Mouse (Mus musculus) NIH3T3 (cell line): ENCODE measurements around the gene Pabpc4.

Source experiments
- DNase-seq: peaks from one replicate; pipeline ENCODE4 v3.0.0-alpha.2; 2012; ENCODE audit warnings: low read depth

The Pabpc4 gene

GRCm38 (mm10) chr4:123261721-123262401, at the start of gene Pabpc4:
Gene Pabpc4 (plus strand): TSS chr4:123262351.
- DNase-seq: no peak

- DNase-seq: no peak
These were observed 48.2 kb upstream of the Pabpc4 start for GRCm38 (mm10) chr4:123213975-123214374.

- no peak for DNase-seq
These were observed 46.8 kb upstream of the Pabpc4 start for GRCm38 (mm10) chr4:123215367-123215766.

- DNase-seq: peak; percentile 74
These were observed 45.4 kb upstream of the Pabpc4 start for GRCm38 (mm10) chr4:123216782-123217181.

GRCm38 (mm10) chr4:123219720-123220357, 42.3 kb upstream of the Pabpc4 start:
- peak; percentile 79 for DNase-seq

- no peak for DNase-seq
These were observed 41.5 kb upstream of the Pabpc4 start for GRCm38 (mm10) chr4:123220637-123221036.

- DNase-seq: peak; percentile 56
These were observed 38.8 kb upstream of the Pabpc4 start for GRCm38 (mm10) chr4:123223309-123223708.

GRCm38 (mm10) chr4:123225718-123226403, 36.3 kb upstream of the Pabpc4 start:
- peak; percentile 31 for DNase-seq

- DNase-seq: no peak
These were observed 34.4 kb upstream of the Pabpc4 start for GRCm38 (mm10) chr4:123227707-123228106.

GRCm38 (mm10) chr4:123228270-123228669, 33.9 kb upstream of the Pabpc4 start:
- no peak for DNase-seq

- DNase-seq: no peak
These were observed 33.0 kb upstream of the Pabpc4 start for GRCm38 (mm10) chr4:123229166-123229565.

- DNase-seq: no peak
These were observed 29.3 kb upstream of the Pabpc4 start for GRCm38 (mm10) chr4:123232841-123233240.

- DNase-seq: no peak
These were observed 28.6 kb upstream of the Pabpc4 start, which contains the start of gene Heyl for GRCm38 (mm10) chr4:123233492-123234084. Gene Heyl (plus strand): TSS chr4:123233556.

GRCm38 (mm10) chr4:123235835-123236430, 26.2 kb upstream of the Pabpc4 start:
- DNase-seq: no peak

GRCm38 (mm10) chr4:123236431-123237031, 25.6 kb upstream of the Pabpc4 start:
- no peak for DNase-seq

GRCm38 (mm10) chr4:123237386-123238266, 24.5 kb upstream of the Pabpc4 start:
- no peak for DNase-seq

- no peak for DNase-seq
These were observed 22.6 kb upstream of the Pabpc4 start for GRCm38 (mm10) chr4:123239361-123240203.

GRCm38 (mm10) chr4:123246221-123246620, 15.9 kb upstream of the Pabpc4 start:
- DNase-seq: no peak

GRCm38 (mm10) chr4:123246651-123247050, 15.5 kb upstream of the Pabpc4 start:
- DNase-seq: no peak
